Mouse (Mus musculus) testis, adult 2 months (tissue): ENCODE measurements around the gene Cep135. TPM values are rescaled to one million over a fixed set of nuclear protein-coding genes. Genes with fewer than 3 reads are reported as not detected.

ENCODE experiments used
- H3K27ac ChIP-seq: fragments of 200-500 bp; 2 replicates; pipeline ENCODE4 v1.5.1; 2012; ENCODE audit warnings: low read depth, low read length; ENCODE audit not compliant: control insufficient read depth, insufficient read depth
- H3K27me3 ChIP-seq: fragments of 200-500 bp; 2 replicates; pipeline ENCODE4 v1.6.1; 2012; ENCODE audit warnings: mild to moderate bottlenecking, low read length, moderate library complexity; ENCODE audit not compliant: control insufficient read depth, insufficient read depth
- H3K36me3 ChIP-seq: fragments of 200-500 bp; 2 replicates; pipeline ENCODE4 v1.6.1; 2012; ENCODE audit warnings: mild to moderate bottlenecking, low read length; ENCODE audit not compliant: control insufficient read depth, insufficient read depth
- H3K4me1 ChIP-seq: fragments of 200-500 bp; 2 replicates; pipeline ENCODE4 v1.6.1; 2012; ENCODE audit warnings: low read length; ENCODE audit not compliant: control insufficient read depth, insufficient read depth
- H3K4me3 ChIP-seq: fragments of 200-500 bp; 2 replicates; pipeline ENCODE4 v1.5.1; 2012; ENCODE audit warnings: low read depth, mild to moderate bottlenecking, low read length, moderate library complexity, mixed read lengths; ENCODE audit not compliant: control insufficient read depth
- CTCF ChIP-seq: fragments of 200-500 bp; IDR thresholded peaks from 2 replicates; pipeline ENCODE4 v1.5.1; 2012; ENCODE audit warnings: low read depth, mild to moderate bottlenecking, inconsistent platforms, low read length, moderate library complexity; ENCODE audit not compliant: control insufficient read depth, insufficient read depth, insufficient replicate concordance
- POLR2A ChIP-seq: fragments of 200-500 bp; IDR thresholded peaks from 2 replicates; pipeline ENCODE4 v1.6.1; 2012; ENCODE audit warnings: low read depth, mild to moderate bottlenecking, inconsistent platforms, low read length, moderate library complexity; ENCODE audit not compliant: control insufficient read depth
- polyA plus RNA-seq: library from polyadenylated mRNA; depleted of rRNA; stranded (reverse); fragments of >200 nt; gene quantifications from 2 replicates; pipeline ENCODE4 v1.2.3, GENCODE M21; 2012; rRNA removed

Cep135 gene
- polyA plus RNA-seq, 1 experiment, result 4.4 TPM

GRCm38 (mm10) chr5:76684658-76685605, 96.4 kb downstream of the Cep135 start:
- no peak overlapping the region for H3K4me3 ChIP-seq
- no peak overlapping the region for H3K27ac ChIP-seq
- no peaks in the 10 kb centered on the region for H3K27me3 ChIP-seq
- TF ChIP-seq POLR2A (no peak), CTCF (no peak)
- H3K4me1 ChIP-seq, result no peaks in the 10 kb centered on the region; the same call in 1 of the 2 replicates
- no peaks in the 10 kb centered on the region for H3K36me3 ChIP-seq

DNA sequence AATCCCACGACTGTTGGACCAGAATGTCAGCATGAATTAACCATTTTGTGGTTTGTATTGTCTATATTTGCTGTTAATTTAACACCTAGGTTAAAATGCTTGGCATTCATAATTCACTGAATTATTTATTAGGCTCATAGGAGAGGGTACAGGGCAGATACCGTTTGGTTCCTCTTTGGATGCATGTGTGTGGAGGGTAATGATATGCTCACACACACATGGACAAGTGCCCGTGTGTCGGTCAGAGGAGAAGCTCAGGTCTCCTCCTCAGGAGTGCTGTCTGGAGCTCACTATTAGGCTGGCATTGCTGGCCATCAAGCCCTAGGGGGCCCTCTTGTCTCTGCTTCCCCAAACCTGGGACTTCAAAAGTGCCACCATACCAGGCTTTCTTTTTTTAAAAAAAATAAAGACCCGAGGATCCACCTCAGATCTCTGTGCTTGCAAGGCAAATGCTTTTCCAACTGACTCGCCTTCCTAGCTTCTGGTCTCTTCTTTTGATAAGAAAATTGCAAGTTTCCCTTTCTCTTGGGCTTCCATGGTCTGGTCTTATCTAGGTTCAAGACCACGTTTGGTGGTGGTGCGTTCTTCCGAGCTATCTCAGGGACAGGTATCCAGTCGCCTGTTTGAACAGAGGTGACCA, 99.6 kb downstream of the Cep135 start:
- TF ChIP-seq CTCF (no peak), POLR2A (no peak)
- H3K27ac ChIP-seq, result no peak overlapping the region
- H3K4me3 ChIP-seq, result no peak overlapping the region
- H3K4me1 ChIP-seq, result no peaks in the 10 kb centered on the region; the same call in 1 of the 2 replicates
- H3K36me3 ChIP-seq, result no peaks in the 10 kb centered on the region
- no peaks in the 10 kb centered on the region for H3K27me3 ChIP-seq

- TF ChIP-seq CTCF, result no peak
- no peak for TF ChIP-seq POLR2A
- H3K36me3 ChIP-seq, result no peaks in the 10 kb centered on the region
- H3K4me3 ChIP-seq, result no peak overlapping the region
Observed at GRCm38 (mm10) chr5:76688643-76689042, 100.1 kb downstream of the Cep135 start.

GRCm38 (mm10) chr5:76690177-76690593, 101.7 kb downstream of the Cep135 start:
- H3K4me3 ChIP-seq, result no peak overlapping the region
- no peaks in the 10 kb centered on the region for H3K4me1 ChIP-seq
- TF ChIP-seq CTCF (no peak), POLR2A (no peak)
- no peaks in the 10 kb centered on the region for H3K27me3 ChIP-seq
- no peak overlapping the region for H3K27ac ChIP-seq
- H3K36me3 ChIP-seq, result no peaks in the 10 kb centered on the region

More at GRCm38 (mm10) chr5:76688643-76689042, 100.1 kb downstream of the Cep135 start:
- H3K27ac ChIP-seq, result no peak overlapping the region
- no peaks in the 10 kb centered on the region; the same call in 1 of the 2 replicates for H3K4me1 ChIP-seq
- H3K27me3 ChIP-seq, result no peaks in the 10 kb centered on the region

GRCm38 (mm10) chr5:76691251-76691650, 102.8 kb downstream of the Cep135 start:
- no peak for TF ChIP-seq POLR2A
- no peak for TF ChIP-seq CTCF

DNA sequence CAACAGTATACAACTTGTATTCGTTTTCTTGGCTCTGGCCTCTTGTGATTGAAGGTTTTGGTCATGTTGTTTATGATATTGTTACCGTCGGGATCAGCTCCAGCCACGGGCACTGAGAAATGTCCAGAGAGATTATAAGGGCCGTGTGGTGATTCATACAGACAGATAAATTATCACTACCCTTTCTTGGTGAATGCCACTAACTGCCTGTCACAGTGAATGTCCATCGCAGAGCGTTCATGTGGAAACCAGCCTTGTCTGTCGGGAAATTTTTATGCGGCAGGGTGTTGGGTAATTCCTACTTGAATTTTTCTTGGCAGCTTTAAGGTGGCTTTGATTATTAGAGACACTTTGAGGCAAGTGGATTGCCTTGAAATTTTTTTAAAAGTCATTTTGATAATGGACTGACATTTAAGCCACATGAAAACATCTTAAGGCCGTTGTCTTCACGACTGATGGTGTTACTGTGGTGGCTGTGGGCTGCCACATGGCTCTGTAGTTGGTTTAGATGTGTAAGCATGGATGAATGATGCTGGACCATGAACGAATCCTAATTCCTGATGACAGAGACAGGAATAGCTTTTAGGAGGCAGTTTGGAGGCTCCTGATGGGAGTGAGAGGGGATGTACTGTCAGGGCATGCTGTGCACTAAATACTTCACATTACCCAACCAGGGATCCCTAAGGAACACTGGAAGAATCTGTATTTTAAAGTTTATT, 103.4 kb downstream of the Cep135 start:
- no peaks in the 10 kb centered on the region for H3K27me3 ChIP-seq
- no peak overlapping the region for H3K4me3 ChIP-seq
- H3K4me1 ChIP-seq, result no peaks in the 10 kb centered on the region
- no peaks in the 10 kb centered on the region for H3K36me3 ChIP-seq
- H3K27ac ChIP-seq, result no peak overlapping the region
- TF ChIP-seq POLR2A, result no peak
- TF ChIP-seq CTCF, result no peak

More at GRCm38 (mm10) chr5:76691251-76691650, 102.8 kb downstream of the Cep135 start:
- no peaks in the 10 kb centered on the region for H3K4me1 ChIP-seq
- no peaks in the 10 kb centered on the region for H3K36me3 ChIP-seq
- H3K27ac ChIP-seq, result no peak overlapping the region
- H3K4me3 ChIP-seq, result no peak overlapping the region
- H3K27me3 ChIP-seq, result no peaks in the 10 kb centered on the region

Other genes starting within 250 kb of the Cep135 start
- not detected in 2 replicates for gene Nmu, start 224.9 kb upstream of the Cep135 start, polyA plus RNA-seq
- gene Gm7271, start 104.7 kb upstream of the Cep135 start, polyA plus RNA-seq, result not detected in 2 replicates
- 14.9 and 20.3 TPM in 2 replicates for gene Exoc1, start 59.4 kb upstream of the Cep135 start, polyA plus RNA-seq
- 187 and 199 TPM in 2 replicates for gene C530008M17Rik, start 67.8 kb downstream of the Cep135 start, polyA plus RNA-seq